Mouse (Mus musculus) adrenal gland, adult 8-10 months (tissue): ENCODE data around the gene Dgke. TPM values are rescaled to one million over a fixed set of nuclear protein-coding genes. Genes with fewer than 3 reads are reported as not detected.

Experiments used
- DNase-seq: peaks from one replicate; pipeline ENCODE4 v3.0.0; 2022
- total RNA-seq, 4 experiments: library from RNA; stranded (reverse); gene quantifications; 2 replicates each; pipeline ENCODE4 v1.2.4; 2022

Dgke gene
- total RNA-seq, 4 experiments from 2014 or later, result 10.7 to 17.0 (median 14.3) TPM

GRCm38 (mm10) chr11:89035552-89035951, 31.1 kb downstream of the Dgke start:
- no peak for DNase-seq

- DNase-seq, result no peak
Observed at GRCm38 (mm10) chr11:89034592-89034991, 32.1 kb downstream of the Dgke start.

GRCm38 (mm10) chr11:89031189-89031588, 35.5 kb downstream of the Dgke start:
- DNase-seq, result no peak

GRCm38 (mm10) chr11:89030552-89030951, 36.1 kb downstream of the Dgke start:
- no peak for DNase-seq

- DNase-seq, result no peak
Observed at GRCm38 (mm10) chr11:89028871-89029405, 37.7 kb downstream of the Dgke start.

GRCm38 (mm10) chr11:89027955-89028361, 38.7 kb downstream of the Dgke start:
- no peak for DNase-seq

GRCm38 (mm10) chr11:89026117-89026516, 40.5 kb downstream of the Dgke start:
- DNase-seq, result no peak

- DNase-seq, result no peak
Observed at GRCm38 (mm10) chr11:89025603-89026002, 41.0 kb downstream of the Dgke start.

GRCm38 (mm10) chr11:89024181-89024881, 42.3 kb downstream of the Dgke start:
- peak; percentile 90 for DNase-seq

- DNase-seq, result no peak
Observed at GRCm38 (mm10) chr11:89023477-89023876, 43.2 kb downstream of the Dgke start.

- DNase-seq, result no peak
Observed at GRCm38 (mm10) chr11:89022120-89022731, 44.4 kb downstream of the Dgke start.

- DNase-seq, result no peak
Observed at GRCm38 (mm10) chr11:89021687-89022086, 45.0 kb downstream of the Dgke start.

GRCm38 (mm10) chr11:89020681-89021305, 45.9 kb downstream of the Dgke start:
- no peak for DNase-seq

GRCm38 (mm10) chr11:89017514-89018182, 49.0 kb downstream of the Dgke start:
- no peak for DNase-seq

GRCm38 (mm10) chr11:89012241-89012640, 54.4 kb downstream of the Dgke start:
- no peak for DNase-seq

GRCm38 (mm10) chr11:89009496-89009895, 57.2 kb downstream of the Dgke start:
- DNase-seq, result no peak

GRCm38 (mm10) chr11:89009066-89009465, 57.6 kb downstream of the Dgke start:
- no peak for DNase-seq

- DNase-seq, result no peak
Observed at GRCm38 (mm10) chr11:89007582-89007981, 59.1 kb downstream of the Dgke start.

GRCm38 (mm10) chr11:89006404-89006803, 60.2 kb downstream of the Dgke start:
- no peak for DNase-seq

- DNase-seq, result no peak
Observed at GRCm38 (mm10) chr11:89005473-89005872, 61.2 kb downstream of the Dgke start.

- peak; percentile 79 for DNase-seq
Observed at GRCm38 (mm10) chr11:89003726-89004125, 62.9 kb downstream of the Dgke start.

- peak; percentile 82 for DNase-seq
Observed at GRCm38 (mm10) chr11:89003078-89003477, 63.6 kb downstream of the Dgke start.

- DNase-seq, result no peak
Observed at GRCm38 (mm10) chr11:89002621-89003020, 64.0 kb downstream of the Dgke start.
